Mouse (Mus musculus) MEL (cell line): ENCODE data around the gene Sucnr1. TPM values are rescaled to one million over a fixed set of nuclear protein-coding genes. Genes with fewer than 3 reads are reported as not detected.

Experiments
- DNase-seq: peaks from one replicate; pipeline ENCODE4 v3.0.0; 2011; ENCODE audit warnings: low read depth, low spot score
- H3K27ac ChIP-seq: 2 replicates; pipeline ENCODE4 v1.5.1; 2012; ENCODE audit warnings: low read depth, mild to moderate bottlenecking, control low read depth, low read length, moderate library complexity; ENCODE audit not compliant: control insufficient read depth
- H3K27me3 ChIP-seq, 2 experiments: fragments of 150-350 bp in 1 of 2; sonication (generic) in 1 of 2; 2 replicates each; pipeline ENCODE4 v1.6.1; 2012; ENCODE audit warnings: low read length in 2 of 2, mild to moderate bottlenecking in 2 of 2, improper control_type of control experiment in 1 of 2, moderate library complexity in 1 of 2; ENCODE audit not compliant: insufficient read depth in 2 of 2, control insufficient read depth in 1 of 2
- H3K36me3 ChIP-seq, 2 experiments: 2 replicates each; pipeline ENCODE4 v1.6.1; 2012 to 2014; ENCODE audit warnings: low read length in 2 of 2, improper control_type of control experiment in 1 of 2, inconsistent platforms in 1 of 2, mild to moderate bottlenecking in 1 of 2; ENCODE audit not compliant: insufficient read depth in 2 of 2, control insufficient read depth in 1 of 2
- H3K4me1 ChIP-seq, 2 experiments: fragments of 150-350 bp in 1 of 2; sonication (generic) in 1 of 2; 2 replicates each; pipeline ENCODE4 v1.6.1; 2012; ENCODE audit warnings: low read length in 2 of 2, improper control_type of control experiment in 1 of 2, mild to moderate bottlenecking in 1 of 2; ENCODE audit not compliant: insufficient read depth in 2 of 2, control insufficient read depth in 1 of 2
- H3K4me3 ChIP-seq, 2 experiments: fragments of 150-350 bp in 1 of 2; sonication (generic) in 1 of 2; 2 replicates each; pipeline ENCODE4 v1.5.1; 2012; ENCODE audit warnings: low read depth in 2 of 2, low read length in 2 of 2, mild to moderate bottlenecking in 2 of 2, moderate library complexity in 2 of 2, control low read depth in 1 of 2, improper control_type of control experiment in 1 of 2; ENCODE audit not compliant: control insufficient read depth in 1 of 2, insufficient read depth in 1 of 2
- H3K79me2 ChIP-seq: 2 replicates; pipeline ENCODE4 v1.6.1; 2012; ENCODE audit warnings: mild to moderate bottlenecking, low read length, moderate library complexity; ENCODE audit not compliant: control insufficient read depth, poor library complexity, insufficient read depth
- H3K9ac ChIP-seq: 2 replicates; pipeline ENCODE4 v1.6.1; 2012; ENCODE audit warnings: low read depth, mild to moderate bottlenecking, control low read depth, low read length, moderate library complexity; ENCODE audit not compliant: control insufficient read depth, poor library complexity, severe bottlenecking
- H3K9me3 ChIP-seq: fragments of 150-350 bp; sonication (generic); replicated peaks from 2 replicates; pipeline ENCODE4 v1.6.1; 2012; ENCODE audit warnings: mild to moderate bottlenecking, low read length, improper control_type of control experiment, moderate library complexity; ENCODE audit not compliant: insufficient read depth
- CHD1 ChIP-seq: IDR thresholded peaks from 2 replicates; pipeline ENCODE4 v1.6.1; 2012; ENCODE audit warnings: low read depth, mild to moderate bottlenecking, inconsistent platforms, low read length, improper control_type of control experiment
- CTCF ChIP-seq, 3 experiments: IDR thresholded peaks in 2 of 3; conservative IDR thresholded peaks in 1 of 3; 2 replicates each; pipeline ENCODE4 v1.5.1; 2011 to 2012; ENCODE audit warnings: low read length in 3 of 3, low read depth in 2 of 3, mild to moderate bottlenecking in 2 of 3, improper control_type of control experiment in 1 of 3, inconsistent platforms in 1 of 3, mixed read lengths in 1 of 3, moderate library complexity in 1 of 3; ENCODE audit not compliant: control insufficient read depth in 1 of 3, insufficient read depth in 1 of 3, poor library complexity in 1 of 3, severe bottlenecking in 1 of 3
- E2F4 ChIP-seq: IDR thresholded peaks from 2 replicates; pipeline ENCODE4 v1.6.1; 2011; ENCODE audit warnings: low read depth, low read length, improper control_type of control experiment, borderline replicate concordance
- HCFC1 ChIP-seq: IDR thresholded peaks from 2 replicates; pipeline ENCODE4 v1.6.1; 2012; ENCODE audit warnings: low read depth, mild to moderate bottlenecking, inconsistent platforms, low read length, improper control_type of control experiment, moderate library complexity
- JUND ChIP-seq: IDR thresholded peaks from 2 replicates; pipeline ENCODE4 v1.6.1; 2011; ENCODE audit warnings: low read depth, mild to moderate bottlenecking, improper control_type of control experiment, low read length
- MAX ChIP-seq: IDR thresholded peaks from 2 replicates; pipeline ENCODE4 v1.6.1; 2011; ENCODE audit warnings: low read length, improper control_type of control experiment
- MAZ ChIP-seq: IDR thresholded peaks from 2 replicates; pipeline ENCODE4 v1.6.1; 2012; ENCODE audit warnings: low read depth, mild to moderate bottlenecking, inconsistent platforms, low read length, improper control_type of control experiment
- MYC ChIP-seq: IDR thresholded peaks from 2 replicates; pipeline ENCODE4 v1.6.1; 2011; ENCODE audit warnings: low read depth, mild to moderate bottlenecking, low read length, improper control_type of control experiment, moderate library complexity
- NELFE ChIP-seq: IDR thresholded peaks from 2 replicates; pipeline ENCODE4 v1.6.1; 2011; ENCODE audit warnings: low read depth, low read length, improper control_type of control experiment
- NRF1 ChIP-seq: IDR thresholded peaks from 2 replicates; pipeline ENCODE4 v1.6.1; 2014; ENCODE audit warnings: low read depth, mild to moderate bottlenecking, inconsistent platforms, low read length, improper control_type of control experiment, moderate library complexity; ENCODE audit not compliant: poor library complexity, insufficient read depth, severe bottlenecking
- RAD21 ChIP-seq: IDR thresholded peaks from 2 replicates; pipeline ENCODE4 v1.6.1; 2011; ENCODE audit warnings: mild to moderate bottlenecking, low read depth, low read length, improper control_type of control experiment
- SMC3 ChIP-seq: IDR thresholded peaks from 2 replicates; pipeline ENCODE4 v1.6.1; 2011; ENCODE audit warnings: low read depth, low read length, improper control_type of control experiment
- TAL1 ChIP-seq: IDR thresholded peaks from 2 replicates; pipeline ENCODE4 v1.6.1; 2012; ENCODE audit warnings: mild to moderate bottlenecking, inconsistent platforms, low read length, moderate library complexity, mixed read lengths
- ZC3H11A ChIP-seq: IDR thresholded peaks from 2 replicates; pipeline ENCODE4 v1.6.1; 2012; ENCODE audit warnings: low read depth, mild to moderate bottlenecking, inconsistent platforms, low read length, improper control_type of control experiment
- polyA plus RNA-seq, 2 experiments: library from polyadenylated mRNA; stranded (reverse) in 1 of 2; unstranded in 1 of 2; fragments of >175 nt in 1 of 2; fragments of >200 nt in 1 of 2; gene quantifications; 2 replicates each; pipeline versions ENCODE4 v1.2.1 to v1.2.4; 2012; ENCODE audit warnings: low replicate concordance in 2 of 2, low read depth in 1 of 2; ENCODE audit not compliant: insufficient read length in 2 of 2, insufficient read depth in 1 of 2, missing spikeins in 1 of 2
- total RNA-seq: library from RNA; depleted of rRNA; stranded (reverse); fragments of 300-350 nt; gene quantifications from 2 replicates; pipeline ENCODE4 v1.2.3, GENCODE M21; 2012

Gene Sucnr1
- total and polyA plus RNA-seq, 3 experiments, result not detected

- H3K27ac ChIP-seq, result no peak overlapping the region
- no peak overlapping the region for H3K9ac ChIP-seq
- no peaks in the 10 kb centered on the region; a peak in 2 of 4 replicates for H3K27me3 ChIP-seq
- no peak for TF ChIP-seq JUND
- no peak for TF ChIP-seq E2F4
- no peak for TF ChIP-seq MYC
- TF ChIP-seq MAX, result no peak
- no peak for TF ChIP-seq NELFE
- H3K4me3 ChIP-seq, result no peak overlapping the region
- H3K9me3 ChIP-seq, result no peaks in the 10 kb centered on the region
- peaks cover 2 to 8% of the 10 kb centered on the region in 2 experiments; a peak in 2 of 4 replicates for H3K4me1 ChIP-seq
- peaks cover 0 to 9% of the 10 kb centered on the region in 2 experiments; a peak in 2 of 4 replicates for H3K36me3 ChIP-seq
- no peak for DNase-seq
- H3K79me2 ChIP-seq, result no peaks in the 10 kb centered on the region
These were observed 29.6 kb downstream of the Sucnr1 start for GRCm38 (mm10) chr3:60111135-60111710.

GRCm38 (mm10) chr3:60111889-60112646 lies 30.4 kb downstream of the Sucnr1 start:
- no peaks in the 10 kb centered on the region for H3K9me3 ChIP-seq
- peak; percentile 65 for DNase-seq
- H3K4me3 ChIP-seq, result no peak overlapping the region
- no peak overlapping the region for H3K27ac ChIP-seq
- H3K4me1 ChIP-seq, result peaks cover 2 to 8% of the 10 kb centered on the region in 2 experiments; a peak in 2 of 4 replicates
- H3K27me3 ChIP-seq, result no peaks in the 10 kb centered on the region; a peak in 2 of 4 replicates
- peaks cover 0 to 9% of the 10 kb centered on the region in 2 experiments; a peak in 2 of 4 replicates for H3K36me3 ChIP-seq
- TF ChIP-seq HCFC1 (no peak), RAD21 (peak; percentile 96), MAX (no peak), CTCF (IDR thresholded peaks at IDR 0.05 in 2 of 3, conservative IDR thresholded peaks at IDR 0.05 in 1 of 3; ENCODE audit: control insufficient read depth in 1 of 3, insufficient read depth in 1 of 3, low read depth in 2 of 3, low read length in 3 of 3, poor library complexity in 1 of 3, severe bottlenecking in 1 of 3) (peak; percentile 20 to 82 (median 27); a peak in 4 of 6 replicates), SMC3 (peak; percentile 91), ZC3H11A (peak; percentile 92), NRF1 (no peak)
- H3K9ac ChIP-seq, result no peak overlapping the region
- H3K79me2 ChIP-seq, result no peaks in the 10 kb centered on the region

GRCm38 (mm10) chr3:60114571-60114970 lies 32.9 kb downstream of the Sucnr1 start:
- no peak for TF ChIP-seq MAZ
- no peak for TF ChIP-seq NELFE
- no peak for TF ChIP-seq CHD1
- TF ChIP-seq TAL1, result no peak
- no peak for TF ChIP-seq MAX
- Histone ChIP-seq H3K9ac (no peak overlapping the region), H3K4me3 (no peak overlapping the region), H3K36me3 (no peaks in the 10 kb centered on the region; a peak in 1 of 4 replicates), H3K79me2 (no peaks in the 10 kb centered on the region), H3K27me3 (no peaks in the 10 kb centered on the region; a peak in 2 of 4 replicates), H3K9me3 (no peaks in the 10 kb centered on the region), H3K4me1 (no peaks in the 10 kb centered on the region; a peak in 1 of 4 replicates), H3K27ac (no peak overlapping the region)
- DNase-seq, result no peak
